Mouse (Mus musculus) thymus, postnatal 14 days (tissue): ENCODE measurements around the gene Rasgef1b.

Experiments used
- DNase-seq: peaks from one replicate; pipeline ENCODE4 v3.0.0; 2021

Gene Rasgef1b

GRCm38 (mm10) chr5:99701811-99702210 is 27.1 kb downstream of the Rasgef1b start:
- no peak for DNase-seq

DNA sequence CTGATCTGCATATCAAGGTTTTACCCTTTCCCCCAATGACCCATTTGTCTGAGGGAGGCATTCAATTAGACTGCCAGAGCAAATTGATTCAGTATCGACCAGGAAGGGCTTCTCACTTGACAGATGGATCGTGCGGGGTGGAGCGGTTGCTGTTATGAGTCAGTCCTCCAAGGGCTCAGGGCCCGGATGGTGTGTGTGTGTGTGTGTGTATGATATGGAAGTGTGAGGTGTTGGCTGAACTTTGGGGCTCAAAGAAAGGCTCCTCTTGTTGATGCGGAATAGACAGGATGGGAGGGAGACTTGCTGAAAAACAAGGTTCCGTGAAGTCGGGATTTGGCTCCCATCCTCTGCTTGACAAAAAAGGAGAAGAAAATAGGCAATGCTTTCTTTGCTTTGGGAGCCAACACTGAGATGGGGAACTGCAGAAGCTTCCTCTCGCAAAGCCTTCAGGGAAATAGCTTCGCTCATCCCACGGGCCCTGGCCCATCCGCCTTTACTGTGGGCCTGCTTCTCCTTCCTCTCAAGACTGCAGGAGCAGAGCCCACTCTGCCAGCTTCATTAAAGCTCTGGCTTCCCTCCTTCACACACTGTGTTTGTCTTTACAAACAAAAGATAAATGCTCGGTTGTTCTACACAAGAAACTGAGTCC is 34.0 kb downstream of the Rasgef1b start:
- no peak for DNase-seq

DNA sequence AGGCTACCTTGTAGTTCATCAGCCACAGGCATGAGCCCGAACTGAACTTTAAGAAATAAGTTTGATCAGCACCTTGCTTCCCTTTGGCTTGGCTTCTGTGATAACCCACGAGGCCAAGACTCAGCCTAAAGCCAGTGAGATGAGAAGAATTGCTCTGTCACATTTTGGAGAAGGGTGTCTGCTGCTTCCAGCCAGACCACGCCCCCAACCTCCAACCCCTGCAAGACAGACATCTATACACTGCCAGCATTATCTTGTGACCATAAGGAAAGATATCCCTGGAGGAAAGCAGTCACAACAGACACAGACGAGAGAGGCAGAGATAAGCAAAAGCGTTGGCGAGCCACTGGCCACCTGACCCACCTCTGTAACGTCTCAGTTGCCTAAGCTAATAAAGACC is 39.0 kb downstream of the Rasgef1b start:
- no peak for DNase-seq

- DNase-seq: no peak
These were observed 41.0 kb downstream of the Rasgef1b start for GRCm38 (mm10) chr5:99687894-99688293.

- no peak for DNase-seq
These were observed 44.8 kb downstream of the Rasgef1b start for GRCm38 (mm10) chr5:99684023-99684422.

DNA sequence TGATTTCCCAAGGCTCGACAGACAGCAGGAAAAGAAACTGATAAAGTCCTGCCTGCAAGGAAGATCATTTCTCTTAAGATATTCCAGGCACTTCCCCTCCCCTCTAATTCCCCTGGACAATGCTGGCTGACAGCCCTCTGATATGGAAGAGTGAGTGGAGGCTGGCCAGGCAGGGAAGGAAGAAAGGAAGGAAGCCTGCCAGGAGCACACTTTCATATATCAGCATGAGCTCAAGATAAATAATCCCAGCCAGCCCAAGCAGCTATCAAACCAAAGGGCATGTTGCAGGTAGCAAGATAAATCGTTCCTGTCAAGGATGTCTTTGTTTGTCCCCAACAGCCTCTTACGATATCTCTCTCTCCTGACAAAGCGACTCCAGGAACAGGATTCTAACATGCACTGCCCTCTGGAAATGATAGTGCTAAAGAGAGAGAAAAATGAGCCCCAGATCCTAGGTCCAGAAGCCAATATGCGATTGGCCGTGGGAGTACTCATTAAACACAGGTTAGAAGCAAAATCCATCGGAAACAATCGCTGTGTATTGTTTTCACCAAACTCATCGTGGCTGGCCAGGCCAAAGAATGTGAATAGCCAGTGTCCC is 58.8 kb downstream of the Rasgef1b start:
- DNase-seq: no peak

DNA sequence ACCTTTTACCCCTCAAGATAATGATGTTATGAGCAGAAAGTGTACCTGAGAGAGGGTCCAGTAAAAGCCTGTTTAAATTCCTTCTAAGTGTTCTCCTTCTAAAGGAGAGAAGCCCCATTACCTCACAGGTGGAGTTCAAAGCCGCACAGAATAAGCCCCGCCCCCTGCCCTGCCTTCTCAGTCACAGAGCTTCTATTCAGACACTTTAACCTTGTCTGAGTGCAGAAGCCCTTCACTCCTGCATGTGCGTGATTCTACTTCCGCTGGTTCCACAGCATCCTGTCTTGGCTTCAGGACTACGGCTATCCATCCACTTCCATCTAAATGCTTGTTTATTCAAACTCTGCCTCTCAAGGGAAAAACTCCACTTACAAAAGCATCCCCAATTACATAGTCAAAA is 72.8 kb downstream of the Rasgef1b start:
- DNase-seq: peak; percentile 4

DNA sequence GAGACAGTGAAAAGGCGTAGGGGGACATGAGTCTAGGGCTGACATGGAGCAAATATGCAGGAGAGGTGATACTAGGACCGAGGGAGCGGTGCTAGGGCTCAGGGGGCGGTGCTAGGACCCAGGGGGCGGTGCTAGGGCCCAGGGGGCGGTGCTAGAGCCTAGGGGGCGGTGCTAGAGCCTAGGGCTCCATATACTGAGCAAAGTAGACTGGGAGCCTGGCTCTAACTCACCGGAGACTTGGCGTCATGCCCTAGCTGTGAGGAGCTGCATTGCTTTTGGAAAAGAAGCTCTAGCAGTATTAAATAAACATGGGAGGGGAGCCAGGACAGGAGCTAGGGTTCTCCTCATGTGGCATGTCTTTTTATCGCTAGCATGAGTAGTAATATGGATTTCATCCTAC is 75.9 kb downstream of the Rasgef1b start:
- DNase-seq: no peak

- no peak for DNase-seq
These were observed 87.5 kb downstream of the Rasgef1b start for GRCm38 (mm10) chr5:99641407-99641806.

DNA sequence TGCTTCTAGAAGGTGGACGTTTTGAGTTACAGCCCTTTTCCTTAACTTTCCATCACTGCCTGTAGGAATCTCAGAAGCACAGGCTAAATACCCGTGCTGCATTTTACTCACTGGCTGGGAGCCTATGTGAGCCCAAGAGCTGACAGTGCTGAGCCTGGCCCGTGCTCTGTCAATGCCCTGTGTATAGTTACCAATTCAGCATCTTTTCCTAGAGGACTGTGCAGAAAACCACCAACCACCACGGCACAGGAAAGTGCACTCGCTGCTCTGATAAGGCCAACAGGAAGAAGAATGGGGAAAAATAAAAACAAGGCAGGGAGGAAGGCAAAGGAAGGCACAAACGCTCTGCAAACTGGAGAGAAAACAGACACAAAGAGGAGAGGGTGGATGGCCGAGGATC is 92.3 kb downstream of the Rasgef1b start:
- DNase-seq: no peak

- DNase-seq: peak; percentile 32
These were observed 94.8 kb downstream of the Rasgef1b start for GRCm38 (mm10) chr5:99634010-99634541.

GRCm38 (mm10) chr5:99633548-99633947 is 95.3 kb downstream of the Rasgef1b start:
- DNase-seq: no peak

DNA sequence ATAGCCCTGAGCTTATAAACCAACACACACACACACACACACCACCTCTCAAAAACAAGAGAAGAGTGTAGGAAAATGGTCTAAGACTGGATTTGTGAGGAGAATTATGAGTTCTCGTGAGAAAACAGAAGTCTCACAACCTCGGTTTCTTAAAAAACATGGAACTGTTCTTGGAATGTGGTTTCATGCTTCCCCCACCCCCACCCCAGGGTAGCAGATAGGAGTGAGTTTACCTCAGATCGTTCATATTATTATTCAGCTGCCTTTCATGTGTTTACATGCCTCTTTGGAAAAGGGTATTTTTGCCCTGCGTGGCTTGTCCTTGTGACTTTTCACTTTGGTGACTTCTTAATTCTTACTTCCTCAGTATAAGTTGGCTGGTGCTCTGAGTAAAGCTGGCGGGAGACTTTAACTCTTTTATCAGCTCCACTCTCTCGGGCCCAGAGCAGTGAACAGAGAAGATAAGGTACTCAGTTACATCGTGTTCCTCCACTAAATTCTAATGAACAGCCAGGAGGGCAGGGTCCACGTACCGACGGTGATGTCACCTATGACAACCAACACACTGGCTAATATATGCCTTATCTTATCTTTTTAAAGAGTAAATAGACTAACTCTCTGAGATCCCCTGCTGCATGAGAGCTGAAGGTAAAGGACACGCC is 96.1 kb downstream of the Rasgef1b start:
- no peak for DNase-seq

- peak; percentile 37 for DNase-seq
These were observed 98.8 kb downstream of the Rasgef1b start for GRCm38 (mm10) chr5:99630087-99630486.

GRCm38 (mm10) chr5:99625603-99626002 is 103.3 kb downstream of the Rasgef1b start:
- DNase-seq: no peak

GRCm38 (mm10) chr5:99620771-99621170 is 108.1 kb downstream of the Rasgef1b start:
- DNase-seq: no peak

DNA sequence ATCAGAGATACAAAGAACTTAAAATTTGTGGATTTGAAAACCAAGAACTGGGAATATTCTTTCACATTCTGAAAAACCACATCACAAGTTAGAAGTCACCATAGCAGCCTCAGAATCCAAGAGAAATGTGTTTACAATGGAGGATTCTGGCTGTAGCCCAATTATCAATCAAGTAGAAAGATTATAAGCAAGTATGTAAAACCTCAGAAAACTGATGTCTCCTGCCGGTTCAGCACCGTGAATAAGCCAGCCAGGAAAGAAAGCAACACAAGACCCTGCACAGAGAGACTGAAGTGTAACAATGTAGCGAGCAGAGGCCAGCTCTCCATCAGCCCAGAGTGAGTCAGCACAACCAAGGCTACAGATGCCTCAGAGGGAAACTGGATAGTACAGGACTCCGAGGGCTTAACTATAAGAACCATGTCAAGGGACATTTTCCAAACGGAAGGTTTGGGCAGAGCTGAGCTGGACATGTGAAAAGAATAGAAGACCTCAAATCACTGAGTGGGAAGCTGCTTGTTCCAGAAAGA is 111.5 kb downstream of the Rasgef1b start:
- DNase-seq: no peak

DNA sequence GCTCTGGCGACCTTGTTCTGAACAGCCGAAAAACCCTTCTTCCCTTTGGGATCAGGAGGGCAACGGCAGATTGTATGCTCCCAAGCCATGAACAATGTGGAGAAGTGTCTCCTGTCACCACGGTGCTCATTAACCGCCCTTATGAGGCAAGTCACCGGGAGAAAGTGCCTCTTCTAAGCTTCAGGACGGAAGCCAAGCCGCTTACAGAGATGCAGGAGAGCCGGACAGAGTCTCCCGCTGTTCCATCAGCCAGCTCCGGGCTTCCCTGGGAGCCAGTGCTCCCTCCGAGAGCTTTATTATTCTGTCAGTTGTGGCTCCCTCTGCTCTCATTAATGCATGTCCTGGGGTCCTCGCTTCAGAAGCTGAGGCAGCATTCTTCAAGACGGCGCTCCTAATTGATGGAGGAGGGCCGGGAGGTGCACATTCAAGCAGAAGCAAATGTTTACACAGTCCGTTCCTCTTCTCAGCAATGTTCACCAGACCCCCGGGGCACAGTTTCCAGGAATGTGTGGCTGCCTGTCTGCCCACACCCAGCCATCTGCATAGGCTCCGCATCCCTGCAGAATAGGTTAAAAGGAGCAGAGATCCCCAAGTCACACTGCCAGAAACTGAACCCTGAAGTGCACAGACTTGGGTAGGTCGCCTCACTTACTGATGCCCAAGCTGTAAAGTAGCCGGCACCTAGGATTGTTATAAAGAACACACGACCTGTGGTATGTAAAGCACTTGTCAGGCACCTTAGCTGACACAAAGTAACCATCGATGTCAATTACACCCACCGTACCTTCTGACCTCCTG is 115.3 kb downstream of the Rasgef1b start:
- no peak for DNase-seq

- no peak for DNase-seq
These were observed 121.3 kb downstream of the Rasgef1b start for GRCm38 (mm10) chr5:99607602-99608001.

DNA sequence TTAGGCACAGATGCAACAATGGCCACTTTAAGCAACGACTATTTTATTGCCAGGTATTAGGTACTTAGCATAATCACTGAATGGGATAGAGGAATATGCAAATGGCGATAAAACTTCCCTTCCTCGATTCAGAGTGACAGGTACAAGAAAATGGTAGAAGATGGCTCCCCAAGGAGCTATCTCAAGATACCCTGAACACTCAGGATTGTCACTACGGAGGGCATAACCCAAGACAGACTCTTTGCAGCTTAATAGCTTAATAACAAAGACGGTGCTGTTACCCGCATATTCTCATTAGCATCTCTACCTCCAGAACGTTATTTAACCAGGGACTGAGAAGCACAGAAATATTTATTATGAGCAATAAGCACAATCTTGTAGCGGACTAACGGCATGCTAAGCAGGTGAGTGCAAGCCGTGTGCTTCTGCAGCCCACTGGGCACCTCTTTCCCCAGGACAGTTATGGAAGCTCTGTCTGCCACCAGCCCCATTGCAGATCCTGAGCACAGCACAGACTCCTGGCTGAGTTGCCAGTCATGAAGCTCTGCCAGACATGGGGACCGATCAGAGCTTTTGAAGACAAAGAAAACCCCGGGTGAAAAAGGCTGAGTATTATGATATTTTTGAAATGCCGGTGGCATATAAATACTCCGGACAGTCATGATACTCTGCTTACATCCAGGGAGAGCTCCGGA is 122.6 kb downstream of the Rasgef1b start:
- no peak for DNase-seq

- no peak for DNase-seq
These were observed 126.4 kb downstream of the Rasgef1b start for GRCm38 (mm10) chr5:99602244-99603023.

DNA sequence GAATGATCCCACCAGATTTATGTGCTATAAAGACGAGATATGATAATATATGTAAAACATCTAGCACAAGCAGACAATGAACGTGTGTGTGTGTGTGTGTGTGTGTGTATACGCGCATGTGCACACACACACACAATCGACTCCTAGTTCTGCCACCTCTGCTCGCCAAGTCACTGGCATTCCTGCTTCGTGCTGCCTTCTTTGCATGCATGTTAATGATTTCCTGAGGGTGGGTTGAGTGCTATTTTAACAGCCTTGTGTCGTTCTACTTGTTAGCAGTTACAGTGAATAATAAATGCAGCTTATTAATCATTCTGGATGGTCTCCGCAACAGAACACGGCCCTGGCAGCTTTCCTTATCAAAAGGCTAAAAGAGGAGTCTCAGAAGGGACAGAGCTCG is 129.5 kb downstream of the Rasgef1b start:
- no peak for DNase-seq
